Mouse (Mus musculus): ENCODE data around the gene Cfap97d2.
"Not testable (repeated sequence)": the region's sequence is repeated elsewhere in the genome, so short reads cannot be mapped to it uniquely, and the experiment has no call there.

- TF ChIP-seq CTCF, POLR2A (IDR thresholded peaks at IDR 0.05; ENCODE audit: extremely low read depth, insufficient read depth, low read length): not testable (repeated sequence)
These were observed 40.5 kb downstream of the Cfap97d2 start for GRCm38 (mm10) chr8:13746212-13746611.
